Mouse (Mus musculus): ENCODE data around the gene Scoc. TPM values are rescaled to one million over a fixed set of nuclear protein-coding genes. Genes with fewer than 3 reads are reported as not detected.

The Scoc gene
- polyA plus RNA-seq (2015; fragmentation: Nextera tagmentation; extraction: Ambion mirVana), result 80.5 and 95.1 TPM in 2 replicates

- no peak within 1 kb of the TSS for H3K27ac ChIP-seq (ENCODE audit: low read length)
- H3K9me3 ChIP-seq (ENCODE audit: low read length), result no peaks in the 10 kb centered on the region
- no peak within 1 kb of the TSS for H3K9ac ChIP-seq (replicated peaks; ENCODE audit: low read depth)
- ATAC-seq, result peak; percentile 87
- peak; percentile 71 for DNase-seq (ENCODE audit: low spot score)
- TF ChIP-seq CTCF (IDR thresholded peaks at IDR 0.05), result no peak
- TF ChIP-seq EP300 (IDR thresholded peaks at IDR 0.05), result no peak
- no peaks in the 10 kb centered on the region for H3K4me1 ChIP-seq (ENCODE audit: insufficient read depth, low read depth, low read length)
- H3K4me3 ChIP-seq (ENCODE audit: low read depth, low read length), result no peak within 1 kb of the TSS
- H3K36me3 ChIP-seq (ENCODE audit: insufficient read depth, low read length), result no peaks in the 10 kb centered on the region
- no peaks in the 10 kb centered on the region for H3K27me3 ChIP-seq (replicated peaks; ENCODE audit: insufficient read depth, low read length)
- WGBS, result 58% methylated on average over 14 of the region's 14 CpGs
- H3K4me2 ChIP-seq (replicated peaks; ENCODE audit: low read depth, low read length), result no peak within 1 kb of the TSS; the same call in 1 of the 2 replicates
These were observed at the start of gene Scoc for GRCm38 (mm10) chr8:83458222-83458621. Gene Scoc, minus strand, starts transcription at chr8:83458391.

- WGBS, result 70% methylated on average over 3 of the region's 3 CpGs
- H3K4me1 ChIP-seq (ENCODE audit: insufficient read depth, low read depth, low read length), result no peaks in the 10 kb centered on the region
- H3K36me3 ChIP-seq (ENCODE audit: insufficient read depth, low read length), result no peaks in the 10 kb centered on the region
- no peaks in the 10 kb centered on the region for H3K9me3 ChIP-seq (ENCODE audit: low read length)
- DNase-seq (ENCODE audit: low spot score) (no peak), ATAC-seq (no peak)
- H3K9ac ChIP-seq (replicated peaks; ENCODE audit: low read depth), result no peak overlapping the region
- H3K4me2 ChIP-seq (replicated peaks; ENCODE audit: low read depth, low read length), result no peak overlapping the region
- TF ChIP-seq EP300 (IDR thresholded peaks at IDR 0.05) (no peak), CTCF (IDR thresholded peaks at IDR 0.05) (no peak)
- H3K27me3 ChIP-seq (replicated peaks; ENCODE audit: insufficient read depth, low read length), result no peaks in the 10 kb centered on the region
- H3K4me3 ChIP-seq (ENCODE audit: low read depth, low read length), result no peak overlapping the region
- H3K27ac ChIP-seq (ENCODE audit: low read length), result no peak overlapping the region
These were observed 1.4 kb upstream of the Scoc start for GRCm38 (mm10) chr8:83459606-83460005.

GRCm38 (mm10) chr8:83457121-83457520, 1.1 kb downstream of the Scoc start:
- no peak overlapping the region for H3K27ac ChIP-seq (ENCODE audit: low read length)
- 46% methylated on average over 6 of the region's 6 CpGs for WGBS
- no peak overlapping the region for H3K4me3 ChIP-seq (ENCODE audit: low read depth, low read length)
- no peak for DNase-seq (ENCODE audit: low spot score)
- no peak for ATAC-seq
- no peak overlapping the region for H3K4me2 ChIP-seq (replicated peaks; ENCODE audit: low read depth, low read length)
- no peak overlapping the region for H3K9ac ChIP-seq (replicated peaks; ENCODE audit: low read depth)
- no peaks in the 10 kb centered on the region for H3K36me3 ChIP-seq (ENCODE audit: insufficient read depth, low read length)
- H3K9me3 ChIP-seq (ENCODE audit: low read length), result no peaks in the 10 kb centered on the region
- no peaks in the 10 kb centered on the region for H3K27me3 ChIP-seq (replicated peaks; ENCODE audit: insufficient read depth, low read length)
- TF ChIP-seq CTCF (IDR thresholded peaks at IDR 0.05), result no peak
- TF ChIP-seq EP300 (IDR thresholded peaks at IDR 0.05), result no peak
- no peaks in the 10 kb centered on the region for H3K4me1 ChIP-seq (ENCODE audit: insufficient read depth, low read depth, low read length)

GRCm38 (mm10) chr8:83451056-83451455, 7.1 kb downstream of the Scoc start:
- DNase-seq (ENCODE audit: low spot score), result peak; percentile 83
- H3K4me1 ChIP-seq (ENCODE audit: insufficient read depth, low read depth, low read length), result no peaks in the 10 kb centered on the region
- H3K4me2 ChIP-seq (replicated peaks; ENCODE audit: low read depth, low read length), result no peak overlapping the region
- no peaks in the 10 kb centered on the region for H3K36me3 ChIP-seq (ENCODE audit: insufficient read depth, low read length)
- no peaks in the 10 kb centered on the region for H3K27me3 ChIP-seq (replicated peaks; ENCODE audit: insufficient read depth, low read length)
- no peak overlapping the region for H3K9ac ChIP-seq (replicated peaks; ENCODE audit: low read depth)
- ATAC-seq, result no peak
- no peaks in the 10 kb centered on the region for H3K9me3 ChIP-seq (ENCODE audit: low read length)
- TF ChIP-seq EP300 (IDR thresholded peaks at IDR 0.05) (no peak), CTCF (IDR thresholded peaks at IDR 0.05) (peak; percentile 81)
- 14% methylated on average over 3 of the region's 3 CpGs for WGBS
- no peak overlapping the region for H3K27ac ChIP-seq (ENCODE audit: low read length)
- no peak overlapping the region for H3K4me3 ChIP-seq (ENCODE audit: low read depth, low read length)

- H3K9me3 ChIP-seq (ENCODE audit: low read length), result no peaks in the 10 kb centered on the region
- H3K4me2 ChIP-seq (replicated peaks; ENCODE audit: low read depth, low read length), result no peak overlapping the region
- TF ChIP-seq CTCF (IDR thresholded peaks at IDR 0.05) (peak; percentile 62), EP300 (IDR thresholded peaks at IDR 0.05) (no peak)
- H3K27me3 ChIP-seq (replicated peaks; ENCODE audit: insufficient read depth, low read length), result no peaks in the 10 kb centered on the region
- WGBS, result 69% methylated on average over 1 of the region's 1 CpGs
- no peak overlapping the region for H3K9ac ChIP-seq (replicated peaks; ENCODE audit: low read depth)
- no peak overlapping the region for H3K4me3 ChIP-seq (ENCODE audit: low read depth, low read length)
- H3K36me3 ChIP-seq (ENCODE audit: insufficient read depth, low read length), result no peaks in the 10 kb centered on the region
- H3K4me1 ChIP-seq (ENCODE audit: insufficient read depth, low read depth, low read length), result no peaks in the 10 kb centered on the region
- peak; percentile 51 for DNase-seq (ENCODE audit: low spot score)
- ATAC-seq, result no peak
- H3K27ac ChIP-seq (ENCODE audit: low read length), result no peak overlapping the region
These were observed 8.2 kb downstream of the Scoc start for GRCm38 (mm10) chr8:83449960-83450359.

GRCm38 (mm10) chr8:83443052-83443400, 15.2 kb downstream of the Scoc start:
- WGBS, result 26% methylated on average over 5 of the region's 5 CpGs
- TF ChIP-seq EP300 (IDR thresholded peaks at IDR 0.05) (no peak), CTCF (IDR thresholded peaks at IDR 0.05) (no peak)
- Histone ChIP-seq H3K4me1 (ENCODE audit: insufficient read depth, low read depth, low read length) (peaks cover 4% of the 10 kb centered on the region; the same call in 1 of the 2 replicates), H3K27ac (ENCODE audit: low read length) (no peak overlapping the region), H3K4me3 (ENCODE audit: low read depth, low read length) (peak overlapping the region; percentile 74), H3K27me3 (replicated peaks; ENCODE audit: insufficient read depth, low read length) (no peaks in the 10 kb centered on the region), H3K4me2 (replicated peaks; ENCODE audit: low read depth, low read length) (peak overlapping the region; percentile 83), H3K36me3 (ENCODE audit: insufficient read depth, low read length) (no peaks in the 10 kb centered on the region), H3K9ac (replicated peaks; ENCODE audit: low read depth) (no peak overlapping the region), H3K9me3 (ENCODE audit: low read length) (no peaks in the 10 kb centered on the region)
- no peak for ATAC-seq
- no peak for DNase-seq (ENCODE audit: low spot score)
